In genomic region chr14:25243698-25244097, GRCm38 (mm10) we compare ENCODE assay signal across 15 mouse cellular contexts.
DNase-seq lines count a peak whose midpoint lies in the region; ATAC-seq and TF ChIP-seq lines count a peak whose summit lies in the region.
"Had no signal": no experiment of that assay in that cellular context is flagged by ENCODE, and none has a peak within 500 bp of the region (broad histone marks: within the 10 kb centered on the region; RNA-seq: fewer than 3 reads in every experiment).

No protein-coding gene starts in this region.

- peak overlapping the region; percentile 19; the same call in 1 of the 2 replicates for H3K4me2 ChIP-seq in heart, embryonic 13.5 days
- H3K4me2 ChIP-seq in neural tube, embryonic 12.5 days (replicated peaks) = 0 out of 2 replicates have a peak overlapping the region, but pooled peaks have one; percentile 2
- peak overlapping the region; percentile 17; the same call in 1 of the 2 replicates for H3K4me2 ChIP-seq in limb, embryonic 14.5 days (replicated peaks; ENCODE audit: low read depth, low read length, severe bottlenecking)
- H3K4me2 ChIP-seq in stomach, embryonic 15.5 days = peak overlapping the region; percentile 17
- H3K4me2 ChIP-seq: heart, embryonic 12.5 days had no signal

- 51% methylated on average over 5 of the region's 5 CpGs for WGBS in heart, embryonic 13.5 days
- WGBS in neural tube, embryonic 12.5 days = 53% methylated on average over 5 of the region's 5 CpGs
- WGBS in limb, embryonic 14.5 days = 54% methylated on average over 5 of the region's 5 CpGs
- 47% methylated on average over 5 of the region's 5 CpGs for WGBS in stomach, embryonic 15.5 days

- TF ChIP-seq POLR2A in limb, embryonic 14.5 days (IDR thresholded peaks at IDR 0.05; ENCODE audit: borderline replicate concordance, extremely low read depth, insufficient read depth, insufficient read length) = no peak

- H3K4me3 ChIP-seq in heart, embryonic 13.5 days = no peak overlapping the region
- no peak overlapping the region for H3K4me3 ChIP-seq in neural tube, embryonic 12.5 days
- H3K4me3 ChIP-seq in limb, embryonic 14.5 days (replicated peaks; ENCODE audit: low read length) = no peak overlapping the region
- H3K4me3 ChIP-seq in stomach, embryonic 15.5 days (replicated peaks) = no peak overlapping the region
- H3K4me3 ChIP-seq: gastrocnemius, adult 2 months; heart, embryonic 12.5 days; layer of hippocampus, adult 2 months had no signal

- DNase-seq in heart, postnatal 25 days (ENCODE audit: low spot score) = no peak
- DNase-seq in neural tube, embryonic 10.5 days (ENCODE audit: extremely low spot score, low spot score) = no peak
- DNase-seq in limb, embryonic 14.5 days (ENCODE audit: low spot score) = no peak
- DNase-seq in left cerebral cortex, postnatal 36 days (ENCODE audit: low spot score in 2 of 2) = no peak
- no peak for DNase-seq in embryo, embryonic 10.5 days (ENCODE audit: low spot score)
- DNase-seq: cerebellum, adult 18-20 months; gastrocnemius, adult 2 months; kidney, adult 11 months; liver, postnatal 0 days; right cerebral cortex, postnatal 25 days had no signal

- H3K27ac ChIP-seq in heart, embryonic 13.5 days (replicated peaks) = peak overlapping the region; percentile 43
- H3K27ac ChIP-seq in neural tube, embryonic 12.5 days = no peak overlapping the region
- H3K27ac ChIP-seq in limb, embryonic 14.5 days (replicated peaks; ENCODE audit: low read depth, low read length) = peak overlapping the region; percentile 55
- peak overlapping the region; percentile 45 for H3K27ac ChIP-seq in stomach, embryonic 15.5 days
- H3K27ac ChIP-seq: gastrocnemius, adult 2 months; layer of hippocampus, adult 2 months had no signal

- H3K27me3 ChIP-seq in heart, embryonic 13.5 days (replicated peaks) = no peaks in the 10 kb centered on the region
- no peaks in the 10 kb centered on the region for H3K27me3 ChIP-seq in neural tube, embryonic 12.5 days (replicated peaks)
- no peaks in the 10 kb centered on the region for H3K27me3 ChIP-seq in limb, embryonic 14.5 days (ENCODE audit: control insufficient read depth, insufficient read depth, low read length)
- no peaks in the 10 kb centered on the region for H3K27me3 ChIP-seq in stomach, embryonic 15.5 days (replicated peaks)
- H3K27me3 ChIP-seq: heart, embryonic 12.5 days had no signal

- 0 out of 2 replicates have a peak overlapping the region, but pooled peaks have one; percentile 10 for H3K9ac ChIP-seq in heart, embryonic 13.5 days
- no peak overlapping the region for H3K9ac ChIP-seq in neural tube, embryonic 12.5 days
- H3K9ac ChIP-seq in limb, embryonic 14.5 days (ENCODE audit: low read depth, low read length, severe bottlenecking) = no peak overlapping the region
- no peak overlapping the region for H3K9ac ChIP-seq in stomach, embryonic 15.5 days
- H3K9ac ChIP-seq: heart, embryonic 12.5 days; liver, postnatal 0 days had no signal

- no peaks in the 10 kb centered on the region for H3K36me3 ChIP-seq in heart, embryonic 13.5 days
- H3K36me3 ChIP-seq in neural tube, embryonic 12.5 days = no peaks in the 10 kb centered on the region
- H3K36me3 ChIP-seq in limb, embryonic 14.5 days (ENCODE audit: control insufficient read depth, insufficient read depth, low read length) = no peaks in the 10 kb centered on the region
- H3K36me3 ChIP-seq in stomach, embryonic 15.5 days = no peaks in the 10 kb centered on the region
- H3K36me3 ChIP-seq: heart, embryonic 12.5 days had no signal

- no peak for ATAC-seq in heart, embryonic 13.5 days (ENCODE audit: extremely low read depth, insufficient number of reproducible peaks, low FRiP score, low TSS enrichment)
- no peak for ATAC-seq in neural tube, embryonic 12.5 days (ENCODE audit: low FRiP score, low read depth)
- 0 out of 2 replicates have a peak, but pooled peaks have one; percentile 15 for ATAC-seq in limb, embryonic 14.5 days (ENCODE audit: low FRiP score, low read depth)
- no peak for ATAC-seq in stomach, embryonic 15.5 days (ENCODE audit: insufficient read depth, low FRiP score, low read depth)
- ATAC-seq: liver, postnatal 0 days had no signal

- peaks cover 19% of the 10 kb centered on the region for H3K4me1 ChIP-seq in heart, embryonic 13.5 days
- peaks cover 20% of the 10 kb centered on the region for H3K4me1 ChIP-seq in neural tube, embryonic 12.5 days
- H3K4me1 ChIP-seq in limb, embryonic 14.5 days (ENCODE audit: control insufficient read depth, insufficient read depth, low read length) = peaks cover 18% of the 10 kb centered on the region
- peaks cover 5% of the 10 kb centered on the region; the same call in 1 of the 2 replicates for H3K4me1 ChIP-seq in stomach, embryonic 15.5 days

- intact Hi-C loops in heart, postnatal 25 days (cut with DNase I) = no loop called here
- intact Hi-C loops in left cerebral cortex, postnatal 36 days (cut with DNase I) = no loop called here

- no peaks in the 10 kb centered on the region for H3K9me3 ChIP-seq in heart, embryonic 13.5 days
- no peaks in the 10 kb centered on the region for H3K9me3 ChIP-seq in neural tube, embryonic 12.5 days
- no peaks in the 10 kb centered on the region for H3K9me3 ChIP-seq in limb, embryonic 14.5 days (ENCODE audit: control insufficient read depth, low read length)
- H3K9me3 ChIP-seq in stomach, embryonic 15.5 days = no peaks in the 10 kb centered on the region
- H3K9me3 ChIP-seq: heart, embryonic 12.5 days had no signal
